ENCODE assay signal across 7 mouse cellular contexts in the genomic region with DNA sequence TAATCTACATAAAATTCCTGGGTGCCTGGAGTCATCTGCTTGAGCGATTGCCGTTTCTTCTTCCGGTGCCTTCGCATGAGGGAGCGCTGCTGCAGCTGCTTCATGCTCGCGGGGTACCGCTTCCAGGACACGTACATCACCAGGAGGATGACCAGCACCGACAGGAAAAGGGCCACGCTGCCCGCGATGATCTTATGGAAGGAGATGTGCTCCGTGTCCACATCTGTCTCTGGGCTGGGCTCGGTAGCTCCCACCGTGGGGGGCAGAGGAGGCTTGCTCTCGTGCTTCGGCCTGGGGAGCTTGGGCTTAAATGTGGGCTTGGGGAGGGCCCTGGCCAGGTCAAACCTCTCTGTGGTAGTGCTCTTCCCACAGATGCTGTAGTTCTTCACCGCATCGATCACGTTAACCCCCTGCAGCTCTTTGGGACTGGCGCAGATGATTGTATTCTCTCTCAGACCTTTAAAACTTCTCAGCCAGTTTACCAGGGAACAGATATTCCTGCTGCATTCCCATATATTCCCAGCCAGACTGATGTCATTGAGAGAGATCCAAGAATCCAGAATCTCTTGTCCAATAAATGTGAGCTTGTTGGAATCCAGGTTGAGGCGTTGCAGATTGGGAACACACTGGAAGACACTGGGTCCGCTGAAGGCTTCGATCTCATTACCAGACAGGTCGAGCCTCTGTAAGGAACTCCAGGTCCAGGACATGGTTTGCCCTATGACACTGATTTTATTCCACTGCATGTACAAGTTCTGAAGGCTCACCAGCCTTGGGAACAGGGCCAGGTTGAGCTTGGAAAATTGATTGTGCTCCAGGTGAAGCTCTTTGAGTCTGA. TPM values are rescaled to one million over a fixed set of nuclear protein-coding genes. Genes with fewer than 3 reads are reported as not detected.
DNase-seq lines count a peak whose midpoint lies in the region; ATAC-seq lines count a peak whose summit lies in the region.

No protein-coding gene starts in this region.

- no peak overlapping the region for H3K27ac ChIP-seq in lung, embryonic 16.5 days (ENCODE audit: low read length)
- H3K27ac ChIP-seq in embryonic facial prominence, embryonic 14.5 days (replicated peaks; ENCODE audit: low read depth, low read length) = no peak overlapping the region
- no peak overlapping the region for H3K27ac ChIP-seq in intestine, embryonic 16.5 days (ENCODE audit: low read length)
- H3K27ac ChIP-seq in midbrain, embryonic 16.5 days (ENCODE audit: low read length) = peak overlapping the region; percentile 43; the same call in 1 of the 2 replicates

- peak overlapping the region; percentile 57 for H3K4me2 ChIP-seq in lung, embryonic 16.5 days (ENCODE audit: low read depth, low read length)
- peak overlapping the region; percentile 76 for H3K4me2 ChIP-seq in embryonic facial prominence, embryonic 14.5 days (ENCODE audit: low read depth, low read length)
- H3K4me2 ChIP-seq in intestine, embryonic 16.5 days (ENCODE audit: low read depth, low read length) = peak overlapping the region; percentile 58
- H3K4me2 ChIP-seq in midbrain, embryonic 16.5 days (ENCODE audit: low read length) = peak overlapping the region; percentile 61

- H3K9ac ChIP-seq in lung, embryonic 16.5 days (ENCODE audit: low read length) = peak overlapping the region; percentile 25; the same call in 1 of the 2 replicates
- peak overlapping the region; percentile 54 for H3K9ac ChIP-seq in embryonic facial prominence, embryonic 14.5 days (ENCODE audit: low read depth, low read length)
- peak overlapping the region; percentile 61 for H3K9ac ChIP-seq in intestine, embryonic 16.5 days (ENCODE audit: low read depth, low read length)
- H3K9ac ChIP-seq in midbrain, embryonic 16.5 days (ENCODE audit: low read depth, low read length) = peak overlapping the region; percentile 64

- ATAC-seq in lung, embryonic 16.5 days (ENCODE audit: low read depth) = no peak
- no peak for ATAC-seq in embryonic facial prominence, embryonic 14.5 days (ENCODE audit: low read depth)
- no peak for ATAC-seq in intestine, embryonic 16.5 days
- ATAC-seq in midbrain, embryonic 16.5 days = no peak
- ATAC-seq in CD4-positive, CD25-positive, alpha-beta regulatory T cell, adult 4 months = no peak

- no peak for DNase-seq in lung, postnatal 36 days
- peak; percentile 29 for DNase-seq in embryonic facial prominence, embryonic 14.5 days (ENCODE audit: low spot score)
- DNase-seq in thymus, postnatal 4 days = no peak

- no peaks in the 10 kb centered on the region for H3K9me3 ChIP-seq in lung, embryonic 16.5 days (ENCODE audit: control insufficient read depth, low read length)
- no peaks in the 10 kb centered on the region for H3K9me3 ChIP-seq in embryonic facial prominence, embryonic 14.5 days (ENCODE audit: control insufficient read depth, low read length)
- H3K9me3 ChIP-seq in intestine, embryonic 16.5 days (ENCODE audit: control insufficient read depth, low read length) = no peaks in the 10 kb centered on the region
- H3K9me3 ChIP-seq in midbrain, embryonic 16.5 days (replicated peaks; ENCODE audit: control insufficient read depth, low read length, poor library complexity, severe bottlenecking) = no peaks in the 10 kb centered on the region

- 8% methylated on average over 26 of the region's 26 CpGs for WGBS in lung, embryonic 16.5 days
- 3% methylated on average over 26 of the region's 26 CpGs for WGBS in embryonic facial prominence, embryonic 14.5 days
- 8% methylated on average over 26 of the region's 26 CpGs for WGBS in intestine, embryonic 16.5 days
- 2% methylated on average over 26 of the region's 26 CpGs for WGBS in midbrain, embryonic 16.5 days

- H3K36me3 ChIP-seq in lung, embryonic 16.5 days (ENCODE audit: control insufficient read depth, insufficient read depth, low read length) = no peaks in the 10 kb centered on the region
- no peaks in the 10 kb centered on the region for H3K36me3 ChIP-seq in embryonic facial prominence, embryonic 14.5 days (ENCODE audit: control insufficient read depth, insufficient read depth, low read length)
- H3K36me3 ChIP-seq in intestine, embryonic 16.5 days (ENCODE audit: control insufficient read depth, insufficient read depth, low read length) = no peaks in the 10 kb centered on the region
- H3K36me3 ChIP-seq in midbrain, embryonic 16.5 days (ENCODE audit: control insufficient read depth, insufficient read depth, low read length) = no peaks in the 10 kb centered on the region

- H3K27me3 ChIP-seq in lung, embryonic 16.5 days (ENCODE audit: control insufficient read depth, insufficient read depth, low read depth, low read length) = peaks cover 7% of the 10 kb centered on the region
- peaks cover 23% of the 10 kb centered on the region for H3K27me3 ChIP-seq in embryonic facial prominence, embryonic 14.5 days (replicated peaks; ENCODE audit: control insufficient read depth, insufficient read depth, low read length)
- H3K27me3 ChIP-seq in intestine, embryonic 16.5 days (replicated peaks; ENCODE audit: control insufficient read depth, insufficient read depth, low read length) = peaks cover 11% of the 10 kb centered on the region; the same call in 1 of the 2 replicates
- H3K27me3 ChIP-seq in midbrain, embryonic 16.5 days (ENCODE audit: control insufficient read depth, insufficient read depth, low read depth, low read length) = no peaks in the 10 kb centered on the region

- 0 out of 2 replicates have a peak, but pooled peaks cover 4% of the 10 kb centered on the region for H3K4me1 ChIP-seq in lung, embryonic 16.5 days (replicated peaks; ENCODE audit: control insufficient read depth, insufficient read depth, low read length)
- peaks cover 13% of the 10 kb centered on the region; the same call in 1 of the 2 replicates for H3K4me1 ChIP-seq in embryonic facial prominence, embryonic 14.5 days (ENCODE audit: control insufficient read depth, insufficient read depth, low read length)
- H3K4me1 ChIP-seq in intestine, embryonic 16.5 days (ENCODE audit: control insufficient read depth, insufficient read depth, low read length) = no peaks in the 10 kb centered on the region
- peaks cover 6% of the 10 kb centered on the region for H3K4me1 ChIP-seq in midbrain, embryonic 16.5 days (ENCODE audit: control insufficient read depth, insufficient read depth, low read length)

- H3K4me3 ChIP-seq in lung, embryonic 16.5 days (ENCODE audit: low read length) = peak overlapping the region; percentile 37
- peak overlapping the region; percentile 43 for H3K4me3 ChIP-seq in embryonic facial prominence, embryonic 14.5 days (ENCODE audit: low read depth, low read length)
- peak overlapping the region; percentile 42 for H3K4me3 ChIP-seq in intestine, embryonic 16.5 days (ENCODE audit: low read length)
- peak overlapping the region; percentile 49 for H3K4me3 ChIP-seq in midbrain, embryonic 16.5 days (ENCODE audit: low read depth, low read length)

RNA-seq across cellular contexts. Expression of a gene that starts 1.9 kb away (rescaled TPM):
- polyA plus RNA-seq in lung, embryonic 16.5 days (2015; fragmentation: Nextera tagmentation; extraction: Ambion mirVana) = 2.6 and 2.8 TPM in 2 replicates
- polyA plus RNA-seq in embryonic facial prominence, embryonic 14.5 days (2014; fragmentation: Nextera tagmentation; extraction: Ambion mirVana) = 3.2 and 5.5 TPM in 2 replicates
- 3.0 and 3.7 TPM in 2 replicates for polyA plus RNA-seq in intestine, embryonic 16.5 days (2015; fragmentation: Nextera tagmentation; extraction: Ambion mirVana)
- polyA plus RNA-seq in midbrain, embryonic 16.5 days (2015; fragmentation: Nextera tagmentation; extraction: Ambion mirVana) = 41.9 and 51.7 TPM in 2 replicates
- not detected for polyA plus RNA-seq in CD4-positive, CD25-positive, alpha-beta regulatory T cell, adult 4 months (2017; shearing (Covaris generic))
